Mouse (Mus musculus) midbrain, embryonic 10.5 days (tissue): ENCODE measurements at regions not wholly inside any gene's neighbourhood (a gene's known extent, or its start where the extent isn't known, plus 50 kb on each side); places are given as distances from the start of the nearest gene placed in this dataset.

Experiments used
- DNase-seq: peaks from one replicate; pipeline ENCODE4 v3.0.0-alpha.2; 2017; ENCODE audit warnings: low spot score
- H3K27ac ChIP-seq: fragments of 300-500 bp; sonication (generic); replicated peaks from 2 replicates; pipeline ENCODE4 v1.5.1; 2016; ENCODE audit warnings: mild to moderate bottlenecking
- H3K27me3 ChIP-seq: fragments of 300-500 bp; sonication (generic); 2 replicates; pipeline ENCODE4 v1.6.1; 2016; ENCODE audit warnings: low read depth, mild to moderate bottlenecking; ENCODE audit not compliant: poor library complexity, severe bottlenecking
- H3K36me3 ChIP-seq: fragments of 300-500 bp; sonication (generic); 2 replicates; pipeline ENCODE4 v1.6.1; 2016; ENCODE audit warnings: mild to moderate bottlenecking, moderate library complexity
- H3K4me1 ChIP-seq: fragments of 300-500 bp; sonication (generic); 2 replicates; pipeline ENCODE4 v1.6.1; 2016
- H3K4me3 ChIP-seq: fragments of 300-500 bp; sonication (generic); 2 replicates; pipeline ENCODE4 v1.5.1; 2016; ENCODE audit warnings: mild to moderate bottlenecking, moderate library complexity
- H3K9me3 ChIP-seq: fragments of 300-500 bp; sonication (generic); replicated peaks from 2 replicates; pipeline ENCODE4 v1.6.1; 2016; ENCODE audit warnings: mild to moderate bottlenecking
- WGBS: fragments of 180-500 bp; shearing (Covaris S2); methylation state at CpG from one replicate; pipeline ENCODE4 v1.1.7; 2016; 5-methylcytosine and 5-hydroxymethylcytosine counted together

GRCm38 (mm10) chr4:55208386-55209345, 141.2 kb upstream of the Rad23b start:
- 4% methylated on average over 21 of the region's 21 CpGs for WGBS
- Histone ChIP-seq H3K36me3 (no peaks in the 10 kb centered on the region), H3K4me3 (peak overlapping the region; percentile 37), H3K4me1 (peaks cover 41% of the 10 kb centered on the region), H3K9me3 (no peaks in the 10 kb centered on the region), H3K27me3 (peaks cover 46% of the 10 kb centered on the region), H3K27ac (peak overlapping the region; percentile 89)
- DNase-seq, result peak; percentile 83

DNA sequence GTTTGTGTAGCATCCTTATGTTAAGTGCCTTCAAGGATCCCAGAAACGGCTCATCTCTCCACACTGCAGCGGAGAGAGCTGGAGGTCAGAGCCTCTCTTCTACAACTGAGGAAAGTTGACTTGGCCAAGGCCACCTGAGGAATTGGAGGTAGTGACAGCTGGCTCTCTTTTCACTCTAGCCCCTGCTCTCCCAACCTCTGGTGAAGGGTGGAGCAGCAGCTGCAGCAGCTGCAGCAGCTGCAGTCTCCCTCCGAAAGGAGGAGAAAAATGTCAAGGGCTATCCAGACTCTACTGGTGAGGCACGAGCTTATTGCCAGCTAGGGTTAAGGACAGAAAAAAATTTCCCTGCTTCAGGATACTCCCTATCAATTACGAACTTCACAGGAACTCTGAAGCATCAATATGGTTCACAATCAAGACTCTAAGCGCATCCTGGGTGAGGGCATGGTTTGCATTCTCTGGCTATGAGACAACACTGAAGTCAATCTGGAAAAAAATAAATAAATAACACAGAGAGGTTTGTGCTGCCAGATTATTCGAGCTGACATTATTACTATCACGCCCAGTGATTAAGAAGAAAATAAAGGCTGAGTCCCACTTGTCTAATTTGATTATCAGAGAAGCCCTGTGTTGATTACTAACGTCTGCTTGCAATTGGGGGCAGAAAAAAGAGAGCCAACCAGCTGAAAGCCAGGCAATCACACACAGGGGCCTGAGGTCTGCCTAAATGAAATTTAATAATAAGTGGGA, 134.2 kb upstream of the Rad23b start:
- 64% methylated on average over 9 of the region's 9 CpGs for WGBS
- no peak for DNase-seq
- peak overlapping the region; percentile 63 for H3K27ac ChIP-seq

GRCm38 (mm10) chr4:55216175-55216545, 133.7 kb upstream of the Rad23b start:
- DNase-seq, result no peak
- 33% methylated on average over 6 of the region's 6 CpGs for WGBS
- Histone ChIP-seq H3K36me3 (no peaks in the 10 kb centered on the region), H3K9me3 (no peaks in the 10 kb centered on the region), H3K4me1 (peaks cover 38% of the 10 kb centered on the region), H3K27me3 (peaks cover 8% of the 10 kb centered on the region; the same call in 1 of the 2 replicates), H3K4me3 (no peak overlapping the region), H3K27ac (peak overlapping the region; percentile 63)

More for the DNA sequence above, 134.2 kb upstream of the Rad23b start:
- peaks cover 38% of the 10 kb centered on the region for H3K4me1 ChIP-seq
- H3K4me3 ChIP-seq, result no peak overlapping the region
- H3K36me3 ChIP-seq, result no peaks in the 10 kb centered on the region
- no peaks in the 10 kb centered on the region for H3K9me3 ChIP-seq
- peaks cover 14% of the 10 kb centered on the region; the same call in 1 of the 2 replicates for H3K27me3 ChIP-seq

GRCm38 (mm10) chr4:55225766-55226165, 124.1 kb upstream of the Rad23b start:
- Histone ChIP-seq H3K4me1 (no peaks in the 10 kb centered on the region), H3K36me3 (no peaks in the 10 kb centered on the region)
- 88% methylated on average over 5 of the region's 5 CpGs for WGBS

DNA sequence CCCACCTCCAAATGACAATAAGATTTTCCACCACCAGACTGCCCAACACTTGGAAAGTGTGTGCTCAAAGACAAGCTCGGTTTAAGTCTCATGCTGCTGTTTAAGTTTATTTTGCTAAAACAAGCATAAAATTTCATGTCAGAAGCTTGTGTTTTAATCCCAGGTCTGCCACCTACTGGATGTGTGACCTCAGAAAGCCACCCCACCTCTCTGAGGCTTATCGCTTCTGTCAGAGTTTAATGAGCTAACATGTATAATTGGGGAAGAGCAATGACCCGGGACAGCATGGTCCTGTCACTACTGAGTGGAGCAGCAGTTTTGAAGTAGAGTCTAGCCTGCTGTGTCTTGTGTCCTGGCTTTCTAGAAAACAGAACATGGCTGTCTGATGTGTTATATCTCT, 122.4 kb upstream of the Rad23b start:
- Histone ChIP-seq H3K4me3 (no peak overlapping the region), H3K27me3 (no peaks in the 10 kb centered on the region), H3K36me3 (no peaks in the 10 kb centered on the region), H3K4me1 (no peaks in the 10 kb centered on the region), H3K9me3 (no peaks in the 10 kb centered on the region), H3K27ac (no peak overlapping the region)
- WGBS, result 67% methylated on average over 3 of the region's 3 CpGs
- DNase-seq, result no peak

More at GRCm38 (mm10) chr4:55225766-55226165, 124.1 kb upstream of the Rad23b start:
- DNase-seq, result no peak
- Histone ChIP-seq H3K27me3 (no peaks in the 10 kb centered on the region), H3K27ac (no peak overlapping the region), H3K9me3 (no peaks in the 10 kb centered on the region), H3K4me3 (no peak overlapping the region)

DNA sequence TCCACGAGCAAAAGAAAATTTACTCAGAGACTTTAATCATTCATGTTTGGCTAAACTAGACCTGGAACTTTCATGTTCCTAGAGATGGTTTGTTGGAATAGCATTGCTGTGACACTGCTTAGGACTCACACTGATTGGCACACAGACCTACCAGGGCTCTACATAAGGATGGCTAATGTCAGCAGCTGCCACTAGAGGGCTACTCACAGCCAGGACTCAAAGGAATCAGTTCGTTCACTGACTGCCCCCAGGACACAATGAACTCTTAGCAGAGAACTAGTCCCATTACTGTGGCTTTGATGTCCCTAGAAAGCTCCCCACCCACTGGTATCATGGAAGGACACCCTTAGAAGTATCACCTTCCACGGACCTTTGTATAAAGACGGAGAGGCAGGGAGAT, 118.3 kb upstream of the Rad23b start:
- H3K36me3 ChIP-seq, result no peaks in the 10 kb centered on the region
- no peak overlapping the region for H3K27ac ChIP-seq
- DNase-seq, result peak; percentile 48
- H3K4me1 ChIP-seq, result no peaks in the 10 kb centered on the region
- H3K9me3 ChIP-seq, result no peaks in the 10 kb centered on the region
- no peak overlapping the region for H3K4me3 ChIP-seq
- H3K27me3 ChIP-seq, result no peaks in the 10 kb centered on the region
- WGBS, result 32% methylated on average over 4 of the region's 4 CpGs

- 64% methylated on average over 6 of the region's 6 CpGs for WGBS
- no peaks in the 10 kb centered on the region for H3K9me3 ChIP-seq
- H3K36me3 ChIP-seq, result no peaks in the 10 kb centered on the region
- peaks cover 8% of the 10 kb centered on the region; the same call in 1 of the 2 replicates for H3K4me1 ChIP-seq
- H3K4me3 ChIP-seq, result no peak overlapping the region
- no peak overlapping the region for H3K27ac ChIP-seq
- DNase-seq, result no peak
- peaks cover 15% of the 10 kb centered on the region for H3K27me3 ChIP-seq
Measured at GRCm38 (mm10) chr4:55237856-55238255, 112.0 kb upstream of the Rad23b start.

DNA sequence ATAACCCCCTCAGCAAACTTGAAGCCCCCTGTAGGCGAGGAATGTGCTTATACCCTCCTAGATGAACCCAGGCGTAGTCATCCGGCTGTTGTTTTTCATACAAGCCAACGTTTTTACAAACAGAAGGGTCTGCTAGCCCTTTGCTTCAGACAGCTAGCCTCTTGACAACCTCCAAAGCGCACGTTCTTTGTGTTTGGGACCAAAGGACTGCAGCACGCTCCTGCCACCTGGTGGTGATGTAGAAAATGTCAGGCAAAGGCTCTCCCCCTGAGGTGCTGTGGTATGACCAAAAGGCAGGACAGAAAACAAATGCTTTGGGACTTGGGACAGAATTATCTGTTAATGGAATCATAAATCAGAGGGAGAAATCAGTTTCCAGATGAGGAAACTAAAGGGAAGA, 109.4 kb upstream of the Rad23b start:
- peak overlapping the region; percentile 63; the same call in 1 of the 2 replicates for H3K27ac ChIP-seq
- H3K27me3 ChIP-seq, result peaks cover 15% of the 10 kb centered on the region
- no peaks in the 10 kb centered on the region for H3K36me3 ChIP-seq
- no peak overlapping the region for H3K4me3 ChIP-seq
- peaks cover 24% of the 10 kb centered on the region for H3K4me1 ChIP-seq
- H3K9me3 ChIP-seq, result no peaks in the 10 kb centered on the region
- 3% methylated on average over 7 of the region's 7 CpGs for WGBS
- peak; percentile 79 for DNase-seq

DNA sequence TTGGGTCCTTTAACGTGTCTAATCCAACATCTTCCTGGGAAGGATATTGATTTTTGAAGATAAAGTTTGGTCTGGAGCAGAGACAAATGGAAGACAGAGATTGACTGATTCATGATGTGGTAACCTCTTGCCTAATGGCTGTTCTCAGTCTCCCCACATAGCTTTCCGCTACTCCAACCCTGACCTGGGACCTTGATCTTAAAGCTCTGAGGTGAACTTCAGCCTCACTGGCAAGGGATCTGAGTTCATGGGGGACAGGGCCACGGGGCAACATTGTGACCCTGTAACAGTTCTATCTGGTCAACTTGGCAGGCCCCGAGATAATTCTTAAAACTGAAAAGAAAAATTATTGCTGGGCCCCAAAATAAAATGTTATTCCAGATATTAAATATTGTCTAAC, 107.5 kb upstream of the Rad23b start:
- H3K36me3 ChIP-seq, result no peaks in the 10 kb centered on the region
- 83% methylated on average over 4 of the region's 4 CpGs for WGBS
- no peaks in the 10 kb centered on the region for H3K9me3 ChIP-seq
- H3K27me3 ChIP-seq, result peaks cover 15% of the 10 kb centered on the region
- H3K4me1 ChIP-seq, result peaks cover 25% of the 10 kb centered on the region
- no peak overlapping the region for H3K4me3 ChIP-seq
- DNase-seq, result no peak
- no peak overlapping the region for H3K27ac ChIP-seq

GRCm38 (mm10) chr4:55243091-55244058, 106.5 kb upstream of the Rad23b start:
- no peak for DNase-seq
- WGBS, result 57% methylated on average over 14 of the region's 14 CpGs

GRCm38 (mm10) chr4:55245789-55246188, 104.1 kb upstream of the Rad23b start:
- H3K4me1 ChIP-seq, result peaks cover 51% of the 10 kb centered on the region
- 83% methylated on average over 10 of the region's 10 CpGs for WGBS
- no peak for DNase-seq

More at GRCm38 (mm10) chr4:55243091-55244058, 106.5 kb upstream of the Rad23b start:
- peaks cover 35% of the 10 kb centered on the region for H3K4me1 ChIP-seq
- H3K4me3 ChIP-seq, result no peak overlapping the region
- no peaks in the 10 kb centered on the region for H3K36me3 ChIP-seq
- H3K27ac ChIP-seq, result peak overlapping the region; percentile 65; the same call in 1 of the 2 replicates
- H3K27me3 ChIP-seq, result peaks cover 15% of the 10 kb centered on the region
- no peaks in the 10 kb centered on the region for H3K9me3 ChIP-seq

GRCm38 (mm10) chr4:55250334-55250733, 99.5 kb upstream of the Rad23b start:
- no peak overlapping the region for H3K27ac ChIP-seq
- H3K4me3 ChIP-seq, result no peak overlapping the region
- H3K27me3 ChIP-seq, result peaks cover 22% of the 10 kb centered on the region
- peak; percentile 32 for DNase-seq
- H3K9me3 ChIP-seq, result peaks cover 4% of the 10 kb centered on the region; the same call in 1 of the 2 replicates
- WGBS, result 4% methylated on average over 3 of the region's 3 CpGs
- no peaks in the 10 kb centered on the region for H3K36me3 ChIP-seq
- H3K4me1 ChIP-seq, result peaks cover 40% of the 10 kb centered on the region

More at GRCm38 (mm10) chr4:55245789-55246188, 104.1 kb upstream of the Rad23b start:
- Histone ChIP-seq H3K27me3 (peaks cover 20% of the 10 kb centered on the region), H3K27ac (no peak overlapping the region), H3K36me3 (no peaks in the 10 kb centered on the region), H3K4me3 (no peak overlapping the region), H3K9me3 (no peaks in the 10 kb centered on the region)
